Mouse (Mus musculus) C2C12 (cell line): ENCODE data around the gene Xpot.

Experiments
- CTCF ChIP-seq: IDR thresholded peaks from one replicate; pipeline ENCODE4 v1.5.1; 2011; ENCODE audit not compliant: control insufficient read depth, insufficient read depth, insufficient read length
- MAX ChIP-seq: IDR thresholded peaks from one replicate; pipeline ENCODE4 v1.6.1; 2011; ENCODE audit warnings: mild to moderate bottlenecking, control low read depth
- MYOD1 ChIP-seq: IDR thresholded peaks from one replicate; pipeline ENCODE4 v1.6.1; 2011; ENCODE audit warnings: low read depth; ENCODE audit not compliant: control insufficient read depth, insufficient read length
- USF1 ChIP-seq: IDR thresholded peaks from one replicate; pipeline ENCODE4 v1.6.1; 2011; ENCODE audit warnings: low read depth, mild to moderate bottlenecking, control low read depth, moderate library complexity

GRCm38 (mm10) chr10:121601272-121601671, 24.9 kb downstream of the Xpot start:
- no peak for TF ChIP-seq CTCF
- no peak for TF ChIP-seq USF1
- TF ChIP-seq MAX: no peak
- TF ChIP-seq MYOD1: no peak
